12 mouse cellular contexts compared by ENCODE assay signal in genomic region chr6:108261506-108261905, GRCm38 (mm10).
"Had no signal": no experiment of that assay in that cellular context is flagged by ENCODE, and none has a peak within 500 bp of the region (broad histone marks: within the 10 kb centered on the region; RNA-seq: fewer than 3 reads in every experiment).

No protein-coding gene starts in this region.

- ATAC-seq: midbrain, embryonic 13.5 days; midbrain, embryonic 15.5 days had no signal

- H3K27ac ChIP-seq: midbrain, embryonic 13.5 days; midbrain, embryonic 15.5 days; neural tube, embryonic 12.5 days had no signal

- H3K4me3 ChIP-seq: midbrain, embryonic 13.5 days; midbrain, embryonic 15.5 days; neural tube, embryonic 12.5 days had no signal

- H3K4me1 ChIP-seq: midbrain, embryonic 13.5 days; midbrain, embryonic 15.5 days had no signal

- H3K27me3 ChIP-seq: midbrain, embryonic 13.5 days; midbrain, embryonic 15.5 days; neural tube, embryonic 12.5 days had no signal

- H3K9me3 ChIP-seq: midbrain, embryonic 13.5 days; midbrain, embryonic 15.5 days; neural tube, embryonic 12.5 days had no signal

- DNase-seq: lung, adult 18-20 months; lung, embryonic 14.5 days; lung, postnatal 10 days; lung, postnatal 4 days; right cerebral cortex, postnatal 14 days; thymus, adult 18-20 months; thymus, postnatal 14 days; thymus, postnatal 36 days had no signal

- H3K9ac ChIP-seq: lung, embryonic 14.5 days; midbrain, embryonic 13.5 days; midbrain, embryonic 15.5 days; neural tube, embryonic 12.5 days had no signal

- H3K4me2 ChIP-seq: lung, embryonic 14.5 days; midbrain, embryonic 11.5 days; midbrain, embryonic 13.5 days; midbrain, embryonic 15.5 days; neural tube, embryonic 12.5 days had no signal

- H3K36me3 ChIP-seq: midbrain, embryonic 13.5 days; midbrain, embryonic 15.5 days; neural tube, embryonic 12.5 days had no signal
